Mouse (Mus musculus) stomach, postnatal 0 days (tissue): Measurements from ENCODE around the gene Mblac2. TPM values are rescaled to one million over a fixed set of nuclear protein-coding genes. Genes with fewer than 3 reads are reported as not detected.

Source experiments
- ATAC-seq: fragments of 200-750 bp; cut with Nextera tagmentation; 2 replicates; pipeline ENCODE4 v1.8.0; 2017; ENCODE audit not compliant: low FRiP score, low TSS enrichment
- DNase-seq: peaks from one replicate; pipeline ENCODE4 v3.0.0-alpha.2; 2016; ENCODE audit warnings: low spot score
- H3K27ac ChIP-seq: fragments of 300-500 bp; sonication (generic); replicated peaks from 2 replicates; pipeline ENCODE4 v1.5.1; 2014; ENCODE audit warnings: mild to moderate bottlenecking, control low read depth
- H3K27me3 ChIP-seq: fragments of 300-500 bp; sonication (generic); 2 replicates; pipeline ENCODE4 v1.6.1; 2014; ENCODE audit warnings: low read length; ENCODE audit not compliant: control insufficient read depth, insufficient read depth
- H3K36me3 ChIP-seq: fragments of 300-500 bp; sonication (generic); 2 replicates; pipeline ENCODE4 v1.6.1; 2014; ENCODE audit warnings: low read length, mixed read lengths; ENCODE audit not compliant: control insufficient read depth, insufficient read depth
- H3K4me1 ChIP-seq: fragments of 300-500 bp; sonication (generic); replicated peaks from 2 replicates; pipeline ENCODE4 v1.6.1; 2014; ENCODE audit warnings: antibody characterized with exemption; ENCODE audit not compliant: control insufficient read depth, insufficient read depth
- H3K4me2 ChIP-seq: fragments of 300-500 bp; sonication (generic); replicated peaks from 2 replicates; pipeline ENCODE4 v1.6.1; 2014; ENCODE audit warnings: low read depth, mild to moderate bottlenecking, control low read depth, moderate library complexity
- H3K4me3 ChIP-seq: fragments of 300-500 bp; sonication (generic); 2 replicates; pipeline ENCODE4 v1.5.1; 2014; ENCODE audit warnings: low read depth, low read length, control low read depth
- H3K9ac ChIP-seq: fragments of 300-500 bp; sonication (generic); 2 replicates; pipeline ENCODE4 v1.6.1; 2014; ENCODE audit warnings: mild to moderate bottlenecking, low read length, control low read depth, mixed read lengths
- H3K9me3 ChIP-seq: fragments of 300-500 bp; sonication (generic); 2 replicates; pipeline ENCODE4 v1.6.1; 2016; ENCODE audit warnings: low read length; ENCODE audit not compliant: control insufficient read depth
- CTCF ChIP-seq: IDR thresholded peaks from 2 replicates; pipeline ENCODE4 v1.5.1; 2016; ENCODE audit warnings: antibody characterized with exemption, low read depth, mild to moderate bottlenecking, moderate library complexity
- EP300 ChIP-seq: optimal IDR thresholded peaks from 2 replicates; pipeline ENCODE3; 2016; ENCODE audit warnings: antibody characterized with exemption
- WGBS: fragments of 180-500 bp; shearing (Covaris S2); extraction: QIAGEN DNeasy Blood & Tissue Kit; methylation state at CpG from one replicate; pipeline ENCODE4 v1.1.7; 2014; 5-methylcytosine and 5-hydroxymethylcytosine counted together
- polyA plus RNA-seq: library from polyadenylated mRNA; unstranded; fragments of >200 nt; fragmentation: Nextera tagmentation; extraction: Ambion mirVana; gene quantifications from 2 replicates; pipeline ENCODE4 v1.2.1, GENCODE M21; 2015

Mblac2 gene
- polyA plus RNA-seq, 1 experiment from 2014 or later, result 11.1 TPM

- ATAC-seq (no peak), DNase-seq (no peak)
- WGBS, result 48% methylated on average over 3 of the region's 3 CpGs
- H3K4me1 ChIP-seq, result no peaks in the 10 kb centered on the region
- no peaks in the 10 kb centered on the region for H3K36me3 ChIP-seq
- H3K27me3 ChIP-seq, result no peaks in the 10 kb centered on the region
- H3K4me2 ChIP-seq, result no peak overlapping the region
- 0 out of 2 replicates have a peak, but pooled peaks have one; percentile 26 for TF ChIP-seq CTCF
- no peak for TF ChIP-seq EP300
- H3K27ac ChIP-seq, result no peak overlapping the region
- no peak overlapping the region for H3K4me3 ChIP-seq
- H3K9me3 ChIP-seq, result no peaks in the 10 kb centered on the region
- no peak overlapping the region for H3K9ac ChIP-seq
Observed at GRCm38 (mm10) chr13:81740898-81741297, 29.8 kb downstream of the Mblac2 start.

- no peak overlapping the region for H3K9ac ChIP-seq
- H3K27ac ChIP-seq, result no peak overlapping the region
- WGBS, result 48% methylated on average over 10 of the region's 10 CpGs
- ATAC-seq (0 out of 2 replicates have a peak, but pooled peaks have one; percentile 40), DNase-seq (no peak)
- no peak overlapping the region for H3K4me3 ChIP-seq
- TF ChIP-seq EP300, result no peak
- TF ChIP-seq CTCF, result no peak
- H3K27me3 ChIP-seq, result no peaks in the 10 kb centered on the region
- no peaks in the 10 kb centered on the region for H3K4me1 ChIP-seq
- H3K36me3 ChIP-seq, result no peaks in the 10 kb centered on the region
- no peak overlapping the region for H3K4me2 ChIP-seq
- no peaks in the 10 kb centered on the region for H3K9me3 ChIP-seq
Observed at GRCm38 (mm10) chr13:81743391-81744091, 32.4 kb downstream of the Mblac2 start.

GRCm38 (mm10) chr13:81744092-81744396, 32.9 kb downstream of the Mblac2 start:
- H3K4me2 ChIP-seq, result no peak overlapping the region
- H3K27me3 ChIP-seq, result no peaks in the 10 kb centered on the region
- no peak for DNase-seq
- H3K9ac ChIP-seq, result no peak overlapping the region
- TF ChIP-seq EP300 (no peak), CTCF (no peak)
- H3K4me3 ChIP-seq, result no peak overlapping the region
- no peaks in the 10 kb centered on the region for H3K4me1 ChIP-seq
- no peak for ATAC-seq
- no peak overlapping the region for H3K27ac ChIP-seq
- no peaks in the 10 kb centered on the region for H3K36me3 ChIP-seq
- no peaks in the 10 kb centered on the region for H3K9me3 ChIP-seq
- 41% methylated on average over 2 of the region's 2 CpGs for WGBS

- Histone ChIP-seq H3K4me1 (no peaks in the 10 kb centered on the region), H3K9me3 (no peaks in the 10 kb centered on the region), H3K4me3 (no peak overlapping the region), H3K9ac (no peak overlapping the region), H3K4me2 (no peak overlapping the region), H3K27me3 (no peaks in the 10 kb centered on the region), H3K36me3 (no peaks in the 10 kb centered on the region), H3K27ac (no peak overlapping the region)
- ATAC-seq (no peak), DNase-seq (no peak)
- TF ChIP-seq CTCF (no peak), EP300 (no peak)
Observed at GRCm38 (mm10) chr13:81754878-81755277, 43.7 kb downstream of the Mblac2 start.

GRCm38 (mm10) chr13:81755324-81755723, 44.2 kb downstream of the Mblac2 start:
- H3K4me2 ChIP-seq, result no peak overlapping the region
- no peaks in the 10 kb centered on the region for H3K36me3 ChIP-seq
- no peaks in the 10 kb centered on the region for H3K27me3 ChIP-seq
- ATAC-seq, result no peak
- no peak overlapping the region for H3K27ac ChIP-seq
- H3K9ac ChIP-seq, result no peak overlapping the region
- 91% methylated on average over 1 of the region's 1 CpGs for WGBS
- H3K9me3 ChIP-seq, result no peaks in the 10 kb centered on the region
- H3K4me3 ChIP-seq, result no peak overlapping the region
- TF ChIP-seq EP300 (no peak), CTCF (no peak)
- H3K4me1 ChIP-seq, result no peaks in the 10 kb centered on the region
- no peak for DNase-seq

- no peaks in the 10 kb centered on the region for H3K9me3 ChIP-seq
- H3K27me3 ChIP-seq, result no peaks in the 10 kb centered on the region
- TF ChIP-seq CTCF (no peak), EP300 (no peak)
- 83% methylated on average over 5 of the region's 5 CpGs for WGBS
- ATAC-seq, result no peak
- H3K4me1 ChIP-seq, result no peaks in the 10 kb centered on the region
- H3K9ac ChIP-seq, result no peak overlapping the region
- DNase-seq, result no peak
- H3K36me3 ChIP-seq, result no peaks in the 10 kb centered on the region
- no peak overlapping the region for H3K4me2 ChIP-seq
- no peak overlapping the region for H3K4me3 ChIP-seq
- no peak overlapping the region for H3K27ac ChIP-seq
Observed at GRCm38 (mm10) chr13:81757058-81757660, 46.0 kb downstream of the Mblac2 start.
